Mouse (Mus musculus): ENCODE measurements at regions not wholly inside any gene's neighbourhood (a gene's known extent, or its start where the extent isn't known, plus 50 kb on each side); places are given as distances from the start of the nearest gene placed in this dataset.

DNA sequence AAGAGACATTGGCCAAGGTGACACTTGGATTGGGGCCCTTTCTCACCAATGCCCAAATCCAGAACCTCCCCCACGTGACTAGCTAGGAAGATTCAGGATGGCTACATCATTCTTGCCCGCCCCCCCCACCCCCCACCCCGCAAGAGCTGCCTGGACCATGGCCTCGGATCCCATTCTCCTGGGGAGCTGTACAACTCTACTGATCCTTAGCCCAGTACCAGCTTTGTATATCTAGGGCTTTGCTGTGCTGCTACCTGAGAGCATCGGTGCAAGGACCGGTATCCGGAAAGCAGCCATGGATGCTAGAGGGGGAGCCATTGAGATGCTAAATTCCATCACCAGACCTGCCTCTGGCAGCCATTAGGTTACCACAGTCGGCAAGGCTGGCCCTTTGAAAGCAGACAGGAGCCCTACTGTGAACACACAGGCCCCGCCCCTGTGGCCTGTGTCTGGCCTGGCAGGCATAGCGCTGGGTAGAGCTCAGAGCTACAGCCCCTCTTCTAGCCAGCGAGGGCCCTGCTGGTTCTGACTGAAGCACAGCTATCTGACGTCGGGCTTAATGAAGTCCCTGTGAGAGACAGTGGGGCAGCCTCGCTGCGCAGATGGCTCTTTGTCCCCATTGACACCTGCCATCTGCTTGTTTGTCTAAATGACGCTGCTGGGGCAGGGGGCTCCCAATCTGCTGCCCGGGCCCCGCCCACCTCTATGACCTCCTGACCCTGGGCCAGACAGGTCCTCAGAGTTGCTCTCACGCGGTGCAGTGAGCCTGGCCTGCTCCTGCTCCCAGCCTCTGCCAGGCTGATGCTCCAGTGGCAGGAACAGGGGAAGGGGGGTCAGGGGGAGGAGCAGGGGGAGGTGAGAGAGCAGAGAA is 128.9 kb downstream of the Dll1 start:
- TF ChIP-seq CTCF (IDR thresholded peaks at IDR 0.05; ENCODE audit: low read depth) (no peak), EP300 (IDR thresholded peaks at IDR 0.05; ENCODE audit: low read depth) (no peak)

Data from liver, embryonic 14.5 days (tissue).